Mouse (Mus musculus): ENCODE measurements at regions not wholly inside any gene's neighbourhood (a gene's known extent, or its start where the extent isn't known, plus 50 kb on each side); places are given as distances from the start of the nearest gene placed in this dataset.

- Histone ChIP-seq H3K4me3 (ENCODE audit: insufficient read depth, poor library complexity, severe bottlenecking) (no peak overlapping the region), H3K36me3 (ENCODE audit: control insufficient read depth, insufficient read depth) (no peaks in the 10 kb centered on the region), H3ac (ENCODE audit: control insufficient read depth, insufficient read length, low read depth) (no peak overlapping the region), H3K79me3 (ENCODE audit: low read depth) (no peaks in the 10 kb centered on the region), H3K79me2 (ENCODE audit: control insufficient read depth, insufficient read depth) (no peaks in the 10 kb centered on the region), H3K27me3 (ENCODE audit: control insufficient read depth, insufficient read depth, insufficient read length) (no peaks in the 10 kb centered on the region)
- TF ChIP-seq MYOD1 (IDR thresholded peaks at IDR 0.05; ENCODE audit: control insufficient read depth, insufficient read length, low read depth) = no peak
- TF ChIP-seq FOSL1 (IDR thresholded peaks at IDR 0.05; ENCODE audit: insufficient read depth, low read length, poor library complexity, severe bottlenecking) = no peak
- no peak for TF ChIP-seq CTCF (IDR thresholded peaks at IDR 0.05; ENCODE audit: control insufficient read depth, insufficient read depth, insufficient read length)
- TF ChIP-seq CEBPB (IDR thresholded peaks at IDR 0.05; ENCODE audit: low read depth) = no peak
- no peak for TF ChIP-seq USF1 (IDR thresholded peaks at IDR 0.05; ENCODE audit: low read depth)
Observed at GRCm38 (mm10) chr11:65618976-65619375, 169.1 kb downstream of the Map2k4 start.

GRCm38 (mm10) chr11:65610536-65610935 is 177.6 kb downstream of the Map2k4 start:
- Histone ChIP-seq H3K79me2 (ENCODE audit: control insufficient read depth, insufficient read depth) (no peaks in the 10 kb centered on the region), H3K36me3 (ENCODE audit: control insufficient read depth, insufficient read depth) (no peaks in the 10 kb centered on the region), H3K27me3 (ENCODE audit: control insufficient read depth, insufficient read depth, insufficient read length) (no peaks in the 10 kb centered on the region), H3K4me3 (ENCODE audit: insufficient read depth, poor library complexity, severe bottlenecking) (no peak overlapping the region), H3ac (ENCODE audit: control insufficient read depth, insufficient read length, low read depth) (no peak overlapping the region), H3K79me3 (ENCODE audit: low read depth) (no peaks in the 10 kb centered on the region)
- TF ChIP-seq CTCF (IDR thresholded peaks at IDR 0.05; ENCODE audit: control insufficient read depth, insufficient read depth, insufficient read length) (no peak), CEBPB (IDR thresholded peaks at IDR 0.05; ENCODE audit: low read depth) (no peak), FOSL1 (IDR thresholded peaks at IDR 0.05; ENCODE audit: insufficient read depth, low read length, poor library complexity, severe bottlenecking) (no peak), MAX (IDR thresholded peaks at IDR 0.05) (no peak), MYOD1 (IDR thresholded peaks at IDR 0.05; ENCODE audit: control insufficient read depth, insufficient read length, low read depth) (no peak), MYOG (IDR thresholded peaks at IDR 0.05; ENCODE audit: control insufficient read depth, extremely low read depth, insufficient read length) (no peak), USF1 (IDR thresholded peaks at IDR 0.05; ENCODE audit: low read depth) (no peak)

GRCm38 (mm10) chr11:65609056-65609455 is 179.0 kb downstream of the Map2k4 start:
- H3K36me3 ChIP-seq (ENCODE audit: control insufficient read depth, insufficient read depth) = no peaks in the 10 kb centered on the region
- no peak overlapping the region for H3K4me3 ChIP-seq (ENCODE audit: insufficient read depth, poor library complexity, severe bottlenecking)
- no peak overlapping the region for H3ac ChIP-seq (ENCODE audit: control insufficient read depth, insufficient read length, low read depth)
- no peaks in the 10 kb centered on the region for H3K79me3 ChIP-seq (ENCODE audit: low read depth)
- no peaks in the 10 kb centered on the region for H3K79me2 ChIP-seq (ENCODE audit: control insufficient read depth, insufficient read depth)
- no peaks in the 10 kb centered on the region for H3K27me3 ChIP-seq (ENCODE audit: control insufficient read depth, insufficient read depth, insufficient read length)
- no peak for TF ChIP-seq CEBPB (IDR thresholded peaks at IDR 0.05; ENCODE audit: low read depth)
- TF ChIP-seq MYOD1 (IDR thresholded peaks at IDR 0.05; ENCODE audit: control insufficient read depth, insufficient read length, low read depth) = no peak
- TF ChIP-seq CTCF (IDR thresholded peaks at IDR 0.05; ENCODE audit: control insufficient read depth, insufficient read depth, insufficient read length) = no peak
- TF ChIP-seq USF1 (IDR thresholded peaks at IDR 0.05; ENCODE audit: low read depth) = no peak
- TF ChIP-seq FOSL1 (IDR thresholded peaks at IDR 0.05; ENCODE audit: insufficient read depth, low read length, poor library complexity, severe bottlenecking) = no peak
- no peak for TF ChIP-seq MYOG (IDR thresholded peaks at IDR 0.05; ENCODE audit: control insufficient read depth, extremely low read depth, insufficient read length)
- TF ChIP-seq MAX (IDR thresholded peaks at IDR 0.05) = no peak

GRCm38 (mm10) chr11:65597298-65598076 is 190.6 kb downstream of the Map2k4 start:
- TF ChIP-seq MYOD1 (IDR thresholded peaks at IDR 0.05; ENCODE audit: control insufficient read depth, insufficient read length, low read depth) (no peak), CTCF (IDR thresholded peaks at IDR 0.05; ENCODE audit: control insufficient read depth, insufficient read depth, insufficient read length) (no peak), MAX (IDR thresholded peaks at IDR 0.05) (no peak), FOSL1 (IDR thresholded peaks at IDR 0.05; ENCODE audit: insufficient read depth, low read length, poor library complexity, severe bottlenecking) (no peak), CEBPB (IDR thresholded peaks at IDR 0.05; ENCODE audit: low read depth) (no peak), MYOG (IDR thresholded peaks at IDR 0.05; ENCODE audit: control insufficient read depth, extremely low read depth, insufficient read length) (no peak), USF1 (IDR thresholded peaks at IDR 0.05; ENCODE audit: low read depth) (no peak)
- H3K4me3 ChIP-seq (ENCODE audit: insufficient read depth, poor library complexity, severe bottlenecking) = no peak overlapping the region
- no peak overlapping the region for H3ac ChIP-seq (ENCODE audit: control insufficient read depth, insufficient read length, low read depth)
- no peaks in the 10 kb centered on the region for H3K36me3 ChIP-seq (ENCODE audit: control insufficient read depth, insufficient read depth)
- H3K79me3 ChIP-seq (ENCODE audit: low read depth) = no peaks in the 10 kb centered on the region
- H3K27me3 ChIP-seq (ENCODE audit: control insufficient read depth, insufficient read depth, insufficient read length) = no peaks in the 10 kb centered on the region
- H3K79me2 ChIP-seq (ENCODE audit: control insufficient read depth, insufficient read depth) = no peaks in the 10 kb centered on the region

- no peak overlapping the region for H3K4me3 ChIP-seq (ENCODE audit: insufficient read depth, poor library complexity, severe bottlenecking)
- no peak overlapping the region for H3ac ChIP-seq (ENCODE audit: control insufficient read depth, insufficient read length, low read depth)
- no peaks in the 10 kb centered on the region for H3K79me2 ChIP-seq (ENCODE audit: control insufficient read depth, insufficient read depth)
- TF ChIP-seq MAX (IDR thresholded peaks at IDR 0.05) (no peak), CEBPB (IDR thresholded peaks at IDR 0.05; ENCODE audit: low read depth) (no peak), FOSL1 (IDR thresholded peaks at IDR 0.05; ENCODE audit: insufficient read depth, low read length, poor library complexity, severe bottlenecking) (no peak), MYOD1 (IDR thresholded peaks at IDR 0.05; ENCODE audit: control insufficient read depth, insufficient read length, low read depth) (no peak), CTCF (IDR thresholded peaks at IDR 0.05; ENCODE audit: control insufficient read depth, insufficient read depth, insufficient read length) (no peak), MYOG (IDR thresholded peaks at IDR 0.05; ENCODE audit: control insufficient read depth, extremely low read depth, insufficient read length) (no peak), USF1 (IDR thresholded peaks at IDR 0.05; ENCODE audit: low read depth) (no peak)
- H3K79me3 ChIP-seq (ENCODE audit: low read depth) = no peaks in the 10 kb centered on the region
- no peaks in the 10 kb centered on the region for H3K27me3 ChIP-seq (ENCODE audit: control insufficient read depth, insufficient read depth, insufficient read length)
- H3K36me3 ChIP-seq (ENCODE audit: control insufficient read depth, insufficient read depth) = no peaks in the 10 kb centered on the region
Observed at GRCm38 (mm10) chr11:65588491-65588890, 199.6 kb downstream of the Map2k4 start.

Data from C2C12 (cell line).